Mouse (Mus musculus) embryonic facial prominence, embryonic 13.5 days (tissue): ENCODE results near the gene Etl4. TPM values are rescaled to one million over a fixed set of nuclear protein-coding genes. Genes with fewer than 3 reads are reported as not detected.
A peak's percentile ranks its signal among the peaks of the same experiment; 100 is the strongest.

Experiments used
- ATAC-seq: fragments of 200-750 bp; cut with Nextera tagmentation; 2 replicates; pipeline ENCODE4 v1.8.0; 2017; ENCODE audit warnings: low read depth; ENCODE audit not compliant: insufficient number of reproducible peaks, insufficient read depth, low FRiP score, low TSS enrichment
- H3K27ac ChIP-seq: fragments of 300-500 bp; sonication (generic); 2 replicates; pipeline ENCODE4 v1.5.1; 2015; ENCODE audit warnings: moderate library complexity, mild to moderate bottlenecking, inconsistent platforms
- H3K27me3 ChIP-seq: fragments of 300-500 bp; sonication (generic); 2 replicates; pipeline ENCODE4 v1.6.1; 2015; ENCODE audit warnings: mild to moderate bottlenecking, inconsistent platforms
- H3K36me3 ChIP-seq: fragments of 300-500 bp; sonication (generic); 2 replicates; pipeline ENCODE4 v1.6.1; 2015; ENCODE audit warnings: mild to moderate bottlenecking, inconsistent platforms
- H3K4me1 ChIP-seq: fragments of 300-500 bp; sonication (generic); 2 replicates; pipeline ENCODE4 v1.6.1; 2015; ENCODE audit warnings: inconsistent platforms
- H3K4me2 ChIP-seq: fragments of 300-500 bp; sonication (generic); 2 replicates; pipeline ENCODE4 v1.6.1; 2015; ENCODE audit warnings: moderate library complexity, mild to moderate bottlenecking, inconsistent platforms
- H3K4me3 ChIP-seq: fragments of 300-500 bp; sonication (generic); 2 replicates; pipeline ENCODE4 v1.5.1; 2015; ENCODE audit warnings: mild to moderate bottlenecking, inconsistent platforms
- H3K9ac ChIP-seq: fragments of 300-500 bp; sonication (generic); 2 replicates; pipeline ENCODE4 v1.6.1; 2015; ENCODE audit warnings: mild to moderate bottlenecking, inconsistent platforms
- H3K9me3 ChIP-seq: fragments of 300-500 bp; sonication (generic); 2 replicates; pipeline ENCODE4 v1.6.1; 2016; ENCODE audit warnings: inconsistent platforms
- WGBS: fragments of 180-500 bp; shearing (Covaris S2); methylation state at CpG from one replicate; pipeline ENCODE4 v1.1.7; 2015; ENCODE audit warnings: mixed read lengths; 5-methylcytosine and 5-hydroxymethylcytosine counted together
- polyA plus RNA-seq: library from polyadenylated mRNA; unstranded; fragments of >200 nt; fragmentation: Nextera tagmentation; extraction: Ambion mirVana; gene quantifications from 2 replicates; pipeline ENCODE4 v1.2.1, GENCODE M21; 2015

The Etl4 gene
- polyA plus RNA-seq, 1 experiment from 2014 or later = 33.3 TPM

DNA sequence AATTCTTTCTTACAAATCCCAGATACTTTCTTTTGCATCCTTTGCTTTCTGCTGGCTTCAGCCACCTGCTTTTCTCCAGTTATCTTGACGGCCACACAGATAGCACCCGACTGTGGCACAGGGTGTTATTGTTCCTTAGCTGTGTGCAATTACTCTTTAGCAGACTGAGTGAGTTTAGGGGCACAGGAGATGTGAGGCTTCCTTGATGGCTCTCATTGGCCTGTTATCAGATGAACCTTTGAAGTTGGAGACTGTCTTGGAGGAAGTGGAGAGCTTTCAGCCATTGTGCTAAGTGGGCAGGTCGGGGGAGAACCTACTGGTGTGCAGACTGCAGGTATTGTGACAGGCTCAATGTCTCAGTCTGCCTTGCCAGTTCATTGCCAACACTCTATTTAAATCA, 623.0 kb downstream of the Etl4 start:
- 73% methylated on average over 3 of the region's 3 CpGs for WGBS
- no peak overlapping the region for H3K4me2 ChIP-seq

DNA sequence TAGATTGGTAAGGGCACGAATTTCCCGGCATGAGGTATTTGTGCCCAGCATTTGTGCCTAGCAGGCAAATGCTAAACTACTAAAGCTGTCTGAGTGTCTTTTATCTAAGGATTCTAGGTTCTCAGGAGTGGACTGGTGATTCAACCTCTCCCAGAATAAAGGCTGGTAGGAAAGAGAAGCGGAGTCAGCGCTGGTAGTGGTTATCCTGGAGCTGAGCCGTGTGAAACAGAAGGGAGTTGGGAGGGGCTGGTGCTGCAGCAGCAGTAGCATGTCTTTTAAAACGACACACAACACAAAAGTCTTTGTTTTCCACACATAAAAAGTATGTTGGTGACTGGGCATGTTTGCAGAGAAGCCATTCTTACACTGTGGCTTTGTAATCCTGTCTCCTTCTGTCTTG, 628.2 kb downstream of the Etl4 start:
- no peak overlapping the region for H3K4me3 ChIP-seq
- H3K4me1 ChIP-seq = no peaks in the 10 kb centered on the region
- no peak overlapping the region for H3K9ac ChIP-seq
- H3K27ac ChIP-seq = no peak overlapping the region
- H3K4me2 ChIP-seq = no peak overlapping the region
- ATAC-seq = no peak
- no peaks in the 10 kb centered on the region for H3K36me3 ChIP-seq
- H3K27me3 ChIP-seq = no peaks in the 10 kb centered on the region
- WGBS = 70% methylated on average over 6 of the region's 6 CpGs
- no peaks in the 10 kb centered on the region for H3K9me3 ChIP-seq

More for the DNA sequence above, 623.0 kb downstream of the Etl4 start:
- no peaks in the 10 kb centered on the region for H3K9me3 ChIP-seq
- H3K4me3 ChIP-seq = no peak overlapping the region
- no peak overlapping the region for H3K9ac ChIP-seq
- H3K27me3 ChIP-seq = no peaks in the 10 kb centered on the region
- H3K4me1 ChIP-seq = no peaks in the 10 kb centered on the region
- peaks cover 18% of the 10 kb centered on the region for H3K36me3 ChIP-seq
- no peak for ATAC-seq
- H3K27ac ChIP-seq = no peak overlapping the region

DNA sequence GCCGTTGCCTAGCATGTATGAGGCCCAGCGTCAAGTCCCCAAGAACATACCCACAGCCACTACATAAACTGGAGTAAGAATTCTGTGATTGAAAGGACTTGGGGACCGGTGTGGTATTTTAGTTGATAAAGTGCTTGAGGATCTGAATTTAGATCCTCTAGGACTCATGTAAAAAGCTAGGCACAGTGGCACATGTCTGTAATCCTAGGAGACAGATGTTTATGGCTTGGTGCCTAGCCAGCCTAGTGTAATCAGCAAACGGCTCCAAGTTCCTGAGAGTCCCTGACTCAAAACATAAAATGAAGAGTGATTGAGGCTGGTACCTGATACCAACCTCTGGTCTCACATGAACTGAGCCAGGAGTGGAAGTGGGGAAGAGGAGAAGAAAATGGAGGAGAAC, 629.3 kb downstream of the Etl4 start:
- Histone ChIP-seq H3K36me3 (no peaks in the 10 kb centered on the region), H3K9ac (no peak overlapping the region), H3K4me3 (no peak overlapping the region), H3K27ac (no peak overlapping the region), H3K9me3 (no peaks in the 10 kb centered on the region), H3K4me1 (no peaks in the 10 kb centered on the region), H3K4me2 (no peak overlapping the region), H3K27me3 (no peaks in the 10 kb centered on the region)
- WGBS = 77% methylated on average over 4 of the region's 4 CpGs
- no peak for ATAC-seq

DNA sequence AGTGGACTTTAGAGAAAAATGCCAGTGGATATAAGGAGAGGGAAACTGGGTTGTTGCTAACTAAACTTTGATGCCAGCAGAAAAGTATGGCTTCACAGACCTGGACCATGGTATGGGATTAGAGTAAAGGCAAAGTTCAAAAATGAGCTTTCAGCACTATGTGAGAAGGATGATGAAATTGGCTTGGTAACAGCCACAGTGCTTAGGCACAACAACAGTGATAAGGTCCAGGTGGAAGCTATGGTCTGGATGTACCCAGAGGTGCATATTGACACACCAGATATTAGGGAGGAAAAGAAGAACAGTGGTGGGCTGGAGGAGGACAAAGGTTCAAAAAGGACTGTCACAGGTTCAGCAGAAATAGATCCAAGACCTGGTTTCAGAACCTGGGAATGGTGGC, 631.7 kb downstream of the Etl4 start:
- Histone ChIP-seq H3K4me3 (no peak overlapping the region), H3K9me3 (no peaks in the 10 kb centered on the region), H3K36me3 (no peaks in the 10 kb centered on the region), H3K9ac (no peak overlapping the region), H3K4me2 (no peak overlapping the region), H3K27ac (no peak overlapping the region), H3K27me3 (no peaks in the 10 kb centered on the region), H3K4me1 (peaks cover 7% of the 10 kb centered on the region)
- ATAC-seq = no peak

DNA sequence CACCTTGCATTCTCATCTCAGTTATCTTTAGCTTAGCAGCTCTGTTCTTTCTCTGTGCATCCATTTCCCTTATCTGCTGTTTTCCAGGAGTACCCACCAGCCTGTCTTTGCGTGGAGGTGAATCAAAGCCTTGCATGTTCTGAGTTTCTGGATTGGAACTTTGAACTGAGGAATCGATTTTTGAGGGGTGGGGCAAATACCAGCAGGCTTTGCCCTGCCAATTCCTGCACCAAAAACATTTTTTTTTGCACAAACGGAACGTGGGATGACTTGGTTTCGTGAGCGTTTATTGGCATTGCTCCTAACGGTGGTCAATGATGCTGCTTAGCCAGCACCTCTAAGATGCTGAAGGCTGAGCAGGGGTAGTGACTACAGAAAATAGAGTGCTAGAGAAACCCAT, 632.7 kb downstream of the Etl4 start:
- Histone ChIP-seq H3K9ac (no peak overlapping the region), H3K27ac (no peak overlapping the region), H3K36me3 (no peaks in the 10 kb centered on the region), H3K4me1 (peaks cover 17% of the 10 kb centered on the region), H3K4me2 (no peak overlapping the region), H3K4me3 (no peak overlapping the region), H3K27me3 (no peaks in the 10 kb centered on the region), H3K9me3 (no peaks in the 10 kb centered on the region)
- WGBS = 82% methylated on average over 7 of the region's 7 CpGs
- no peak for ATAC-seq

DNA sequence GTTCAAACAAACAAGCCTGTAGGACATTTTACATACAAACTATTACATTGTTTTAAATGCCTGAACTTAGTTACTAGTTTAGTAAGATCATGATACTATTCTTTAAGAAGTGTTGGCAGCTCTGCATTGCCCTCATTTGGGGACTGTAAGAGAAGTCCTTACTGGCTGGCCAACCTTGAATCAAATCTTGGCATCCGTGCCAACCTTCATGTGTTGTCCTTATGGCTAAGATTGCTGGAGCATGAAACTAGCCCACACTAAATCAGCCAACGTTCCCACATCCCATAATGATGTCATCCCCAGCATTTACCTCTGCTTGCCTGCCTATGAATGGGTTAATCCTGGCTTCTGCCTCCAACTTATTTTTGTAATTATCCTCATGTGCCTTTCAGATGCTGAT, 636.0 kb downstream of the Etl4 start:
- H3K9me3 ChIP-seq = no peaks in the 10 kb centered on the region
- H3K9ac ChIP-seq = no peak overlapping the region
- no peak overlapping the region for H3K27ac ChIP-seq
- no peaks in the 10 kb centered on the region for H3K27me3 ChIP-seq
- H3K4me2 ChIP-seq = no peak overlapping the region
- no peaks in the 10 kb centered on the region for H3K36me3 ChIP-seq
- peaks cover 30% of the 10 kb centered on the region for H3K4me1 ChIP-seq
- no peak overlapping the region for H3K4me3 ChIP-seq
- 44% methylated on average over 2 of the region's 2 CpGs for WGBS
- no peak for ATAC-seq

DNA sequence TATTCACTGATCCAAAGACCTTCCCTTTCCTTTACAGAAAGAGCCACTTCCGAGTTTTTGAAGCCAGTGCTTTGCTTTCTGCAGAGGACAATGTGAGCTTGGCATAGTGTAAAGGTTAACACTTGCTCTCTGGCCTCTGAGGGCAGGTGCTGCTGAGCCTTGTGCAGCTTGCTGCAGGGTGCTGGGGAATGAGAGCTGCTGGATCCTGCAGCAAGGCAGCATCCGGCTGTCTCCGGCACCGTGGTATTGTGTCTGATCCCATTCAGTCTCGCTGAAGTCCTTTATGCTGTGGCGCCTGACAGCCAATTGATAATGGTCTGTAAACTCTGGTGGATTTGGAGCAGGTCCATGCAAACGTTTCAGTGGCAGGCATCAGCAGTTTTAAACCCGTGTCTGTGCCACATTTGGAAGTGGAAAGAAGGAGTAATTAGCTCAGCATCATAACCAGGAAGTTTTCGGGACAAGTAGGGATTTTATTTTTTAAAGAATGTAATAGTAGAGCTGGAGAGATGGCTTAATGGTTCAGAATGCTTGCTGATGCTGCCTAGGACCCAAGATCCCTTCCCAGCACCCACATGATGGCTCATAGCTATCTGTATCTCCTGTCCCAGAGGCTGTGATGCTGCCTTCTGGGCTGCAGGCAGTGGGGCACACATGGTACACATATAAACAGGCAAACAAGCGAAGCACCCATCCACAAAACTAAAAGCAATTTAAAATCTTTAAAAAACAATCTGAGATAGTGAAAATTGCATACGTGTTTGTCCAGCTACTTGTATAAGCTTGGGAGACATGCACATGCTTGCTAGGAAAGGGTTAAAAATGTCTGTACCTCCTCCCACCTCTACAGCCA, 637.1 kb downstream of the Etl4 start:
- peak overlapping the region; percentile 30 for H3K4me3 ChIP-seq

DNA sequence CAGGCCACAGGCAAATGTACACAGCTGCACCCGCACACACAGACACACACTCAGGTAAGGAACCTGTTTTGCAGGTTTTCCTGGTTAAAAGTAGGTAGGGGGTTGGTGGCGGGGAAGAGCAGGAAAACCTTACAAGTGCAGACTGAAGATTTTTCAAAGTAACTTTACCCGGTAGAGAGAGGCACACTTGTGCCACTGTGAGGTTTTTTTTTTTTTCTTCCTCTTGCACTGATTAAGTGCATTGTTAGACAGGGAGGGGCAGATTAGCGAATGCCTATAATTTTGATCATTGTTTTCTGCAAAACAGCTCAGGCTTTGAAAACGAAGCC, 637.7 kb downstream of the Etl4 start:
- Histone ChIP-seq H3K4me1 (peaks cover 30% of the 10 kb centered on the region), H3K27me3 (no peaks in the 10 kb centered on the region), H3K36me3 (no peaks in the 10 kb centered on the region), H3K4me3 (peak overlapping the region; percentile 30), H3K9me3 (no peaks in the 10 kb centered on the region), H3K27ac (peak overlapping the region; percentile 80; the same call in 1 of the 2 replicates), H3K4me2 (peak overlapping the region; percentile 57), H3K9ac (peak overlapping the region; percentile 27; the same call in 1 of the 2 replicates)
- peak; percentile 81 for ATAC-seq
- WGBS = 5% methylated on average over 5 of the region's 5 CpGs

More for the DNA sequence above, 637.1 kb downstream of the Etl4 start:
- H3K36me3 ChIP-seq = no peaks in the 10 kb centered on the region
- WGBS = 11% methylated on average over 11 of the region's 11 CpGs
- peak overlapping the region; percentile 80 for H3K27ac ChIP-seq
- H3K9ac ChIP-seq = peak overlapping the region; percentile 11
- H3K4me1 ChIP-seq = peaks cover 30% of the 10 kb centered on the region
- no peak for ATAC-seq
- no peaks in the 10 kb centered on the region for H3K27me3 ChIP-seq
- peak overlapping the region; percentile 57 for H3K4me2 ChIP-seq
- no peaks in the 10 kb centered on the region for H3K9me3 ChIP-seq

DNA sequence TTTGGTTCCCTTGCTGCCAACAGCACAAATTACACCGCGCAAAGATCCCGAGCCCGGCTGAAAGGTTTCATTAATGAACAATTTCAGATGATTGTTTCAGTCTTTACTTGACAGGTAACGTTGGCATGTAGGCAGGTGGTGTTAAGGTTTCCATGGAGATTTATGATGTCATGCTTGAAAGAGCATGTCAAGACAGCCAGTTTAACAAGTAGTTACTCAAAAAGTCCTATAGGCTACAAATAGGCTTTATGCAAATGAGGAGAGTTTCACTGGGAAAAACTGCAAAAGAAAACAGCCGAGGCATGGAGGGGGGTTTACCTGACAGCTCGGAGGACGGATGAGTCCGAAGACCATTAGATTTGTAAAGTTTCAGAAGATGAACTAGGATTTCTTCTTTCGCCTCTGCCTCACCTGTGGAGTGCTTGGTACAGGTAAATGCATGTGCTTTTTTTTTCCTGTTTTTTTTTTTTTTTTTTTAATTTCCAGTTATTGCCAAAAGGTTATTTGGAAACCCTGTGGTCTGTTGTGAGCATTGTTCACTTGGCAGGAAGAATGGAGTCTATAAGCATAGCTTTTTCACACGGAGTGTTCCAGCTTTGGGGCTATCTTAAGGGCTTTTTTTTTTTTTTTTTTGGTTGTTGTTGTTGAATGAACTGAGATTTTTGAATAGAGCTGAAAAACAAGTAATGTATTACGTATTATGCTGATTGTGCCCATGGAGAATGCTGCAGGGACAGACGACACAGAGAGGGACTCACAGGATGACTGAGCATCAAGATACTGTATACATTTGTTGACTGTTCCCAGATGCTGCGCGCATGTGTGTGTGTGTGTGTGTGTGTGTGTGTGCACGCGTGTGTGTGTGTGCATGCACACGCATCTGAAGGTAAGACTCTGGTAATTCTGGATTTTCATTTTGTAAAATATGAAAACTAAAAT, 638.4 kb downstream of the Etl4 start:
- WGBS = 24% methylated on average over 18 of the region's 18 CpGs
- peak overlapping the region; percentile 57 for H3K4me2 ChIP-seq
- peaks cover 30% of the 10 kb centered on the region for H3K4me1 ChIP-seq
- peak overlapping the region; percentile 60; the same call in 1 of the 2 replicates for H3K27ac ChIP-seq
- H3K4me3 ChIP-seq = peak overlapping the region; percentile 30
- H3K9ac ChIP-seq = peak overlapping the region; percentile 46; the same call in 1 of the 2 replicates
- H3K27me3 ChIP-seq = no peaks in the 10 kb centered on the region
- ATAC-seq = peak; percentile 48; the same call in 1 of the 2 replicates
- no peaks in the 10 kb centered on the region for H3K9me3 ChIP-seq
- H3K36me3 ChIP-seq = no peaks in the 10 kb centered on the region

DNA sequence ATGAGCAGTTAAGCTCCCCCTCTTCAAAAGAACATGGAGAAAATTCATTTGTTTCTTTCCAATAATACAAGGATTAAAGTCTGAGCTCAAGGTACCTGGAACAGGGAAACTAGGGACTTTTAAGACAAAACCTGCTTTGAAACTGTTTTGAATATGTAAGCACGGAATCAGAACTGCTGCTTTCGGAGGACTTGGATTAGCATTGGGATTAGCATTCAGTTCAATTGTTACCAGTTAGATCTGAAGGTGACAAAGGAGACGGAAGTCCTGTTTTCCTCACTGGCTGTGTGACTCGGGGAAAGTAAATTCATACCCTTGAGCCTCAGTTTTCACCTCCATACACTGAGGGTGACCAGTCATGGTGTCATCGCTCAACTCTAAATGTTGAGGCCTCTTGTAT, 639.5 kb downstream of the Etl4 start:
- no peak for ATAC-seq
- Histone ChIP-seq H3K4me3 (peak overlapping the region; percentile 30), H3K9me3 (no peaks in the 10 kb centered on the region), H3K36me3 (no peaks in the 10 kb centered on the region), H3K4me1 (peaks cover 30% of the 10 kb centered on the region), H3K27me3 (no peaks in the 10 kb centered on the region), H3K9ac (0 out of 2 replicates have a peak overlapping the region, but pooled peaks have one; percentile 27), H3K27ac (peak overlapping the region; percentile 34; the same call in 1 of the 2 replicates), H3K4me2 (peak overlapping the region; percentile 57)
- WGBS = 53% methylated on average over 5 of the region's 5 CpGs

DNA sequence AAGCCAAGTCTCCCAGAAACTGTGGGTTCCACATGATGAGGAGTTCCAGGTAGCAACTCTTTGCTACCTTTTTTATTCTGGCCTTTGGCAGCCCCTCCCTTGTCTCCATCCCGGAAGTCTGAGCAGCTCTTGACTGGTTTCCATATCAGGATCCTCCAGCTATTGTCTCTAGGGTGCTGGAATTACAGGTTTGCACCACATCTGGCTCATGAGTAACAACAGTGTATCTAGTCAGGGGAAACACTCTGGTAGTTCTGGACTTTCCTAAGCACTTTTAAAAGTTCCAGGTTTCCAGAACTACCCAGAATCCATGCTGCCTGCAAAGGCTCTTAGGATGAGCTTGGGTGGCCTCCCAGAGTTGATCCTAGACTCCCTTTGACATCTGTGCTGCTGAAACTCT, 640.4 kb downstream of the Etl4 start:
- Histone ChIP-seq H3K4me1 (peaks cover 30% of the 10 kb centered on the region), H3K4me3 (no peak overlapping the region), H3K9ac (no peak overlapping the region), H3K4me2 (peak overlapping the region; percentile 57), H3K9me3 (no peaks in the 10 kb centered on the region), H3K27me3 (no peaks in the 10 kb centered on the region), H3K27ac (peak overlapping the region; percentile 36; the same call in 1 of the 2 replicates), H3K36me3 (no peaks in the 10 kb centered on the region)
- no peak for ATAC-seq
- 44% methylated on average over 1 of the region's 1 CpGs for WGBS
